Mouse (Mus musculus): Measurements from ENCODE around the gene Fdps.

DNA sequence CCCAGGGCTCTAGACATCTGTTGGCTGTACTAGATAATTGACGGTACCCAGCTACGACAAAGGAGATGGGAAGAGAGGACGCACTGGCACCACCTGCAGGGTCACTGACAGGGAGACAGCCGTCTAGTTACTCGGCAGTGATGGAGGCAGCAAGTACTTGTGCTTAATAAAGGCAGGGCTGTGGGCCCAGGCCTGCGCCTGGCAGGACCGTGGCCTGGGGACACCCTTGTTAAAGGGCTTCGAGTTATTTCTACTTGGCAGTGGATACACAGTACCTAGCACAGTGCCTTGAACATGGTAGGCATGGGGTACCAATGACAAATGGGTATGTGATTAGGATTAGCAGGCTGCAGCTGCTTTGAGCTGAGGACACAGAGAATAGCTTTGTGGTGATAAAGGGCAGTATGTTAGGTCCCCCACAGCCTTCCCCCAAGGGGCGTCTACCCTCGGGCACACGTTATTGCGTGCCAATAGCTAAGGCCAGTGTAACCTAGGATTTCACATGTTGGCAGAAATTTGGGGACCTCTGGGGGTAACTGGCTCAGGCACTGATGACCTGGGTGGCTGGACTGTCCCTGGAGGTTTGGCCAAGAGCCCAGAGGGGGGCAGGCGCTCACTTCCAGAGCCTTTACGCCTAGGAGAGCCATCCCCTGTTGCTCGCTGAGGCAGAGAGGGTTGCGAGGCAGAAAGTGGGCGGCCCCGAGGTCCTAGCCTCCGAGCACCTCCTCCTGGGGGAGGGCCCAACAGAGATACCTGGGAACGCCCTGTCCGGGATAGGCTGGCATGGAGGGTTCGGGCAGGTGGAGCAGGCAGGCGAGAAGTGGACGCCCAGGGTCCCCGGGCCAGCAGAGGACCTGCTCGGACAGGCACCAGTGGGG lies 45.6 kb upstream of the Fdps start:
- TF ChIP-seq CTCF (IDR thresholded peaks at IDR 0.05; ENCODE audit: insufficient read depth, low read depth, low read length) = no peak
- no peak for TF ChIP-seq POLR2A (IDR thresholded peaks at IDR 0.05; ENCODE audit: insufficient read depth, low read depth, low read length)

Data from olfactory bulb, adult 2 months (tissue).